Mouse (Mus musculus): ENCODE measurements around the gene Myof.

The Myof gene

DNA sequence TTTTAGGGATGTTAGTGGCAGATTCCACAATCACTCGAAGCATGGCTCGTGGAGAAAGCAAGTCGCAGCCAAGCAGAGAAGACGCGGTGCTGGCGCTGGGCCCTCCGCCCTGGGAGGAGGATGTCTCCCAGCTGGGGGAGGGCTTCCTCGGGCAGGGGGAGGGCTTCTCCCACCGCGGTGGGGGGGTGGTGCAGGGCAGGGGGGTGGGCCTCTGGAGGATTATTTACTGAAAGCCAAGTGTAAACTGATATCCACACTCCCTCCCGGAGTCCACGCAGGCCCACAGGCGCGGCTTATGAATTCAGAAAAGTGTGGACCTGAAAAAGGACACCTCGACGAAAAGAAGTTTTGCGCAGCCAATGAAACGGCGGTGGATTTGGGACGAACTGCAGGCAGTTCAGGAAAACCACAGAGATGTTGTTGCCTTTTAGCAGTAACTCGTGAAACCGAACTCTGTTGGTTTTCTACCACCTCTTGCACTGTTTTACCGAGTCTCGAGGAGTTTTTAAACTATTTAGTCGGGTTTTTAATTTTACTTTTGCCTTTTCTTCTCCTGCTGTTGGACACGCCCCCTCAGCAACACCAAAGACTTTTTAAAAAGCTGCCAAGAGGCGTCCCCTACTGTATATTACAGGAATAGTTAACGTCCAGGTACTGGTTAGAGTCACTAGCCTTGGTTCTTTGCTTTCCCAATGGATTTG, at the start of gene Myof:
TSS of gene Myof (minus strand) at position 297 of the 701 bp plus-strand sequence.
- DNase-seq, result peak in 1 of 2 experiments; percentile 37

DNA sequence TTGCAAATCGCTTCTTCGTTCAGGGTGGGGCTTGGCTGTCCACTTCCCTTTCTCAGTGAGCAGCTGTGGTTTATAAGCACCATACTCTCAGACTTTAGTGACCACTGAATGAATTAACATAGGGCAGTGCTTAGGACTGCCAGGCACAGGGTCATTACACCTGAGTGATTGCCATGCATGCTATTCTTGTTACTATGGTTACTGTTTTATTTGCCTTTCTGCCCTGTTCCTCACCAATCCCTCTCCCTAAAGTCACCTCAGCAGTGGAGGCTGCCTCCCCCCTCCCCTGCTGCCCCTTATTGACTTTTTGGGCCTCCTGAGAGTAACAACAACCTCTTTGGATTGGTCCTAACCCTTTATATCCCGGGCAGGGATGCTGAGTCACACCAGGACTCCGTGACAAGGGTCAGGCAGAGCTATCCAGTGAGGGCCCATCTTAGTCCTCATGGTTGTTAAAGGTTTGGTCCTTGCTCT, 48.2 kb upstream of the Myof start:
- no peak for DNase-seq

DNA sequence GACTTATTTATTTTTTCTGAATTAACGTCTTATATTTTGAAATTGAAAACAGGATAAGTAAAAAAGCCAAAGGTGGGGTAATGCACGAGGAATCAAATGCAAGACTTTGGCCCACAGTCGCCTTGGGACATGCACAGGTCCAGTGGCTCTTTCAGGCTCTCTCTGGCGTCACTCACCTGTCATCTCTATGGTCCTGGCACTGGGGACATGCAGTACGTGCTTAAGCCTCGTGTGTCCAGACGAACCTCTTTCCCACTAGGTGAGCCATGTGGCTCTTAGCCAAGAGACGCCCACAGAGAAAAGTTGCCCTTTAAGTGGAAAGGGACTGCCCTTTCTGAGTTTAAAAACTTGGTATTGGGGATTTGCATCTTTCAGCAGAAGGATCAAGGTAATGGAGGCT, 46.0 kb upstream of the Myof start:
- DNase-seq, result no peak

DNA sequence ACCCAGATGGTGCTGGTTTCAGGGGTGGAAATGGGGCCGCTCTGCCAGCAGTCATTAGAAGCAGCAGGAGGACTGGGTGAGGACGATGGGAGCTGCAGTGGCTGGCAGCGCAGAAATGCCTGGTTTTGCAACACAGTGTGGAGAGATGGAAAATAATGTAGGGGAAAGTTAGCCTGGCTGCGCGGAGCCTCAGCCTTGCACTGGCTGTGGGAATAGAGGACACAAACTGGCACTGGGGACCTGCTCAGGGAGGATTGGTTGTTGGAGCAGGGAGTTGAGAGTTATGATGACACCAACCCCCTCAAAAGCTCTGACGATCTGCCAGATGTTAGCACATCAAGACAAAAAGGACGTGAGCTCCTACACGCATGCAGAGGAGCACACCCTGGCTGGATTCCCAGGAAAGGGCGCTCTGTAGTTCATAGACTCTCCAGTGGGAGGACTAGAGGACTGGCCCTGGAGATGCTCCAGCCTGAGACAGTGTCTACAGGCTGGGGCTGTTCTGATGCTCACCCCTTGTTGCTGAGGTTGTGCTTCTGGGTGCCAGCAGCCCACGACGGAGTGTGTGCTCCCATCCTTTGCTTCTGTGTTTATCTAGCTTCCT, 43.7 kb upstream of the Myof start:
- no peak for DNase-seq

DNA sequence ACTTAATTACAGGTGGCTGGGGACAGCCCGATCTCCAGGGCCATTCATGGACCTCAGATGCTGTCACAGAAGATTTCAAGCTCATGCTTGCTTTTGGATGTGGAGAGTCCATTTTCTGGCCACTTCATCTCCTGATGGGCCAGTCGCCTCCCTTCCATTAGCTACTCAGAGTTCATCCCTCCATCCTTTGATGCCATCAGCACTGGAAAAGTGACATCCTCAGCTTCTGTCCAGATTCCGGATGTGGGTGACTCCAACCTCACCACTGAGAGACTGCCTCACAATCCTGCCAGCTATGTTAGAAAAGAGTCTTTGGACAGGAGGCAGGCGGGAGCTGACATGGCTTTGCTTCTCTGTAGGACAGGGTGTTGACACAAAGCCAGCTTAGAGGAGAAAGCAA, 42.5 kb upstream of the Myof start:
- no peak for DNase-seq

DNA sequence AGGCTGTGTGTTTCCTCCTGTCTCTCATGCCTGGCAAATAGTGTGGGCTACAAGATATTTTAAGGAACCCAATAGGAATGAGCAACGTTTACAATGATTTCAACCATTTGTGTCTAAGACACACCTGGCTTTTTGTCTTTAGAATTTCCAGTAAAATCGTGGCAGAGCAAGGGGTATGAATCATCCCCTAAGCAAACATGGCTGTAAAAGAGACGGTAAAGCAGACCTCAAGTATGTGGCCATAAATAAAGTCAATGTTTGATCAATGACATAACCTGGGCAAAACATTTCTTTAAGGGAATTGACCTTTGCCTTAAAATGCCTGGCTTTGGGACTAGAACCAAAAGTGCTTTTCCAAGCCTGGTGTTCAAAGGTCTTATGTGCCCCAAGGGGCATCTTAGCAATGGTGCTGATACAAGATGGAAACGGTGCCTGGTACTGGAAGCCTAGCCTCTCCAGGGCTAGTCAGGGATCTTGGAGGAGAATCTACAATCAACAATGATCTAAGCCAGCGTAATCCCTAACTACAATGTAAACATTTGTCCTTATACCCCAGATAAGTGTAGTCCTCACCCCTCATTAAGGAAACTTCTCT, 39.7 kb upstream of the Myof start:
- no peak for DNase-seq

DNA sequence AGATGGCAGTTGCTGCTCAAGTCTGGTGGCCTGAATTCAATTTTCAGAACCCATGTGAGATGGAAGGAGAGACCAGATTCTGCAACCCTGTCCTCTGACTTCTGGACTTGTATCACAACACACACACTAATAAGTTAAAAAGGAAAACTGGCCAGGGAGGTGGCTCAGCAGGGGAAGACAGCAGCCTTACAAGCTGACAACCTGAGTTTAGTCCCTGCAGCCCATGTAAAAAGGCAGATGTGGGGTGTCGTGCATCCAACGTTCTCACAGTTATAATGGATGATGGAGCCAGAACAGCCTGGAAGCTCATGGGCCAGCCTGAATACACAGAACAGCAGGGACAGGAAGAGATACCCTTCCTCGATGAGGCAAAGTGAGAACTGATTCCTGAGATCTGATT, 38.0 kb upstream of the Myof start:
- DNase-seq, result no peak

DNA sequence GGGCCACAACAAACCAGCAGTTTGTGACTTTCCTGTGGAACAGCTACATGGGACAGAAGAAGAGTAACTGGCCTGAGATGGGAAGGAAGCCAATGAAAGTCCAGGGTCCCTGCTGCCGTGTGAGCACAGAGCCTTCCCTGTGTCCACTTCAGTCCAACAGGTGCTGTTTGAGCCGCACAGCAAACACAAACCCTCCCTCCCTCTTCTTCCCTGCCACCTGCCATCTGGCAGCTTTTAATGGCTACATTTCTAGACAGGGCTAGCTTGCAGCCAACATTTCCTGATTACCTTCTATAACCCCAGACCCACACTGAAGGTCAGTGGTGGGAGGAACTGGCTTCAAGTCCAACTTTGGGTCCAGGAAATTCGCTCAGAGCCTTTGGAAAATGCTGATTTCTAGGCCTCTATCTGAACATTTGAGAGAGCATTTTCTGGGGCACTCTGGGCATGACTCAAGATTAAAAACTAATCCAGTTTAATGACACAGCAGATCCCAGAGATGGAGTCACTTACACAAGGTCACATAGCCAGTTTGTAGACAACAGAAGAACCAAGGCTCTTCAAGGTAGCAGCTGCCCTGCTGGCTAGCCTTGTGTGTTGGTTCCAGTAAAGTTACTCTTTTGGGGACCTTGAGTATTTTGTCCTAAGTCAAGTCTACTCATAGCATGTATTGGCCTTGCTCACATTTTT, 34.6 kb upstream of the Myof start:
- DNase-seq, result no peak

DNA sequence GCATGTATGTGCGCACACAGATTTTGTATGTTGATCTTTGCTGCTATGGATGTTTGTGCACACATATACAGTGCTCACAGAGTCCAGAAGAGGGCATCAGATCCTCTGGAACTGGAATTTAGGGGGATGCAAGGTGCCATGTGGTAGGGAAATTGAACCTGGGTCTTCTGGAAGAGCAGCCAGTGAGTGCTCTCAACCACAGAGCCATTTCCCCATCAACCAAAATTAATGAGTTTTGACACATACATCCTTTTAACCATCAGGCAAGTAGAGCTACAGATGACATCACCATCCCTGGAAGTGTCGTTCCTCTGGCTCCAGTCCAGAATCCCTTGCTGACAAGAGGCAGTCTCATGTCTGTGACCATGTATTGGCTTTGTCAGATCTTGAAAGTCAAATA, 32.9 kb upstream of the Myof start:
- no peak for DNase-seq

DNA sequence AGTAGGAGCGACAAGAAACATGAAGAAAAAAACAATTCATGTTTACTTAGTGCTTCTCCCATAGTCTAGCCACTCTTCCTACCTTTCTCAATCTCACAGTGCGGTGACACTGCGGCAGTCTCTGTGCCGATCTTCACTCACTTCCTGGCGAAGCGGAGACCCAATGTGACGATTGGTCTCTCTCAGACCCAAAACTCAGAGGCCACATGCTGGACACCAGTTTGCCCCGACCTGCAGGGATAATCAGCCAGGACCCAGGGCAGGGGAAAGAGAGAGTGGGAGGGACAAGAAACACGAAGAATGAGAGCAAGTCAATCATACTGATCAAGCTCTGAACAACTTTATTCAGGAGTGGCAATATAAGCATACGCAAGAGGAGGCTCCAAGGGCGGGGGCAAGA, 31.7 kb upstream of the Myof start:
- no peak for DNase-seq

DNA sequence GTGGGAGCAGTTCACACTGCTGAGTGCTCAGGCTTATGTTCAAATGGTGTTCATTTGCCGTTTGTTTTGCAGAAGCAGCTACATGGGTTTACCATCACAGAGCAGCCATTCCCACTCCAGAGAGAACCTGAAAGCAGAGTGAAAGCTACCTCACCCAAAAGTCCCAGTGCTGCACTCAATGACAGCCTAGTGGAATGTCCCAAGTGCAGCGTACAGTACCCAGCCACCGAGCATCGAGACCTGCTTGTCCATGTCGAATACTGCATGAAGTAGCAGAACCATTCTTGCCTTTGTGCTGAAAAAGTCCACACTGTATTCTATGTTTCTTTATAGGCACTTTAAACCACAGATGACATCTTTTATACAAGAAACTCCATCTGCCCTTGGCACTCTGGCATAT, 29.8 kb upstream of the Myof start:
- DNase-seq, result no peak

DNA sequence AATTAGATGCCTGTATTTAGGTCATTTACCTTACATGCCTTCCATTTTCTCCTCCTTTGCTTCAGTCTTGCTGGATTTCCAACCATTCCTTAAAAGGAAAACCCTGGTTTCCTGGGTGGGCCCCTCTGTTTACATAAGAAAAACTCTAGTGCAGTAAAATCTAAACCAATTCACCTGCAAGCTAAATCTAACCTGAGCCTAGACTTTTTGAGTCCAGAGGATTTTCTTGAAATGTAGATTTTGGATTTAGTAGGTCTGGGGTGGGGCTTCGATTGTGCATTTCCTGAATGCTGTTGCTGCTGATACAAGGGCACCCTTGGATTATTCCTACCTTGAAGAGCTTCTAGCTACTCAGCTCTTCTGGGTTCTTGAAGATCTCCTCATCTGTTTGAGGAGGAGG, 20.7 kb upstream of the Myof start:
- DNase-seq, result no peak

DNA sequence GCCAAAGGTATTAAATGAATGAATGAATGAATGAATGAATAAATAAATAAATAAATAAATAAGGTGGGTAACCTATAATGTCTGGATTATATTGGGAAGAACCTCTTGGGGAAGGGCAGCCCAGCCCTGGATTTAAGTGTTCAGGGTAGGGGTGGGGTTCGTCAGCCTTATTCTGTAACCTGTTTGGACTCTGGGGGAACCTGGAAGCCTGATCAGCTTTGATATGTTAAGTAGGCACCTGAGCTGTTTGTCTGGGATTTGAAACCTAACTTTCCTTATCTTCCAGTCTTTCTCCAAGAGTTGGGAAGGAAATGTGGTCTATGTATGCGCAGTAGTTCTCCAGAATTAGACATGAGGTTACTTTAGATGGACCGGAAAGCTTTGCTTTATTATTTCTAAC, 19.8 kb upstream of the Myof start:
- DNase-seq, result no peak

DNA sequence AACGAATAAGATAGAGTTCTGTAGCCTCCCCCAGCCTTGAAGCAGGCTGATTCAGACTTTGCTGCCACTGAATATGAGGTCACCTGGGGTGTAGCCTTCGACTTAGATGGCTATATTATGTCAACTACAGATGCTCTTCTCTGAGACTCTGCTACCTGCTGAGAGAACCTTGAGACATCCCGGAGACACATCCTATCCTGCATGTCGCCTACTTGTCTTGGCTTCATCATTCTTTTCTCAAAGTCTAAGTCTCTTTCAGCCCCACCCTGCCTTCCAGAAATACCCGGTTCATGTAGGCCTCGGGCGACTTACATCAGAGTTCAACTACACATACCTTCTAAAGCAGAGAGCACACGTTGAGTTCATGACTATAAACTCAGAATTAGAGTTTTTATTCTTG, 13.6 kb upstream of the Myof start:
- no peak for DNase-seq

DNA sequence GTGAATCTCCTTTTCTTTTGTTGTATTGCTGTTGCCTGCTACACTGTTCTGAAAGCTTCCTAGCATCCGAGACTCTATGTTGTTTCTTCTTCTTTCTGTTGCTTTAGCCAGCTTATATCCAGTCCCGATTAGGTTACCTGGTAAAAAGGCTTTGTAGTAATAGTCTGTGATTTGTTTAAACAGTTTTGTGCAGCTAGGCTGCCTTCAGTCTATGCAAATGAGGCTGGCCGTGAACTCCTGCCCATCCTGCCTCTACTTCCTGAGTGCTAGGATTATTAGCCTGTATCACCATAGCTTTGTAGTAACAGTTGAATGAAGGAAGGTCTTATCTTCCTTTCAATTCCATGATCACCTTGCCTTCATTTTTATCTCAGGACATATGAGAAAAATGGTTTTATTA, 12.9 kb upstream of the Myof start:
- DNase-seq, result no peak

DNA sequence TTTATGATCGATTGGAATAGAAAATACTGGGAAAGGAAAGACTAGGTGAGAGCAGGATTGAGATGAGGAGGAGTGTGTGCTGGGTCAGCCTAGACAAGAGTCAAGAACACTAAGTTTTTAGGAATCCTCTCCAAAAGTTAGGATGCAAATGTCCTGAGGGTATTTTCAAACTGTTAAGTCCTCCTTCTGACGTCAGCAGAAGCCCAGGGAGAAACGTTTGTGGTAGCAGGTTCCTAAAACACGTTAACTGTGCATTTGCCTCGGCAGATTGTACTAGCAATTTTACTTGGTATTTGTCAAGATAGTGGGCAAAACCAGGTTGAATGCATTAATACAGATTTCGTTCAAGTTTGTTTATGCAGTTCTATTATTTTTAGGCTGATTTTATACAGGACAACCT, 12.4 kb upstream of the Myof start:
- no peak for DNase-seq

DNA sequence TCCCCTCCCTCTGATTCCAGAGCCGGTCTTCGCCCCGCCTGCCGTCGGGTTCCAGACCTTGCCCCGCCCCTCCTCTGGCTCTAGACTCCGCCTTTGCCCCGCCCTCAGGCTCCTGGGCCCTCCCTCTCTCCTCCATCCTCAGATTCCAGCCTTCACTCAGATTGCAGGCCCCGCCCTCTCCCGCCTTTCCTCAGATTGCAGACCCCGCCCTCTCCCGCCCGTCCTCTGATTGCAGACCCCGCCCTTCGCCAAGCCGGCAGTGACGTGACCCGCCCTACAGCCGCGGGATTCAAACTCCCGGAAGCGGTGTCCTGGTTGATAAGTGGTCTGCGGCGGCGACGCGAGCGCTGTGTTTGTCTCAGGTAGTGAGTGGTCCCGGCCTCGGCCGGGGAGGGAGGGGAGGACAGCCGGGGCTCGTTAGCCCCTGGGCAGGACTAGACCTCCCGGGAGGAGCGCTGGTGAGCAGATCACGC, 11.4 kb upstream of the Myof start, which contains the start of gene Cep55:
TSS of gene Cep55 (plus strand) at position 292 of the 473 bp plus-strand sequence.
- peak; percentile 95 to 97 for DNase-seq

DNA sequence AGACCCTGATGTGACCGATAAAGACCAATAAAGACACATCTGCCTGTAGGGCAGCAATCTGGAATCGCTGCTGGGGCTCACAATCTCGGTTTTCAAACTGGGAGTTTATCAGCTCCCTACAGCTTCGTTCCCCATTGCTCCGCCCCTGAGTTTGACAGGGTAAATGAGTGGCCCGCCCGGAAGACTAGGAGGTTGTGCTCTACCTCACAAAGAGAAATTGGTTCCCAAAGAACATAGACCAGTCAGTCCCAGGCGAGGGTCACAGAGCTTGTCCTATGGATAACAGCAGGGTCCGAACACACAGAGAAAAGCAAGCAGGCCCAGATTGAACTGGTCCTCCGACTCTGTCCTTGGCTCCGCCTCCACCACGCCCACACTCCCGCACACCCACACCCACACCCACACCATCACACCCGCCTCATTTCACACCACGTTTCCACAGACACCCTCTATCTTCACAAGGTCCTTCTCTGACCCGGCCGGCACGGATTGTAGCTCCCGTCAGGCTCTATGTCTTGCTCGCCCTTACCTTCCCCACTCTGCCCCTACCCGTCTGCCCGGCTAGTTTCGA, 10.9 kb upstream of the Myof start:
- DNase-seq, result peak in 1 of 2 experiments; percentile 86

DNA sequence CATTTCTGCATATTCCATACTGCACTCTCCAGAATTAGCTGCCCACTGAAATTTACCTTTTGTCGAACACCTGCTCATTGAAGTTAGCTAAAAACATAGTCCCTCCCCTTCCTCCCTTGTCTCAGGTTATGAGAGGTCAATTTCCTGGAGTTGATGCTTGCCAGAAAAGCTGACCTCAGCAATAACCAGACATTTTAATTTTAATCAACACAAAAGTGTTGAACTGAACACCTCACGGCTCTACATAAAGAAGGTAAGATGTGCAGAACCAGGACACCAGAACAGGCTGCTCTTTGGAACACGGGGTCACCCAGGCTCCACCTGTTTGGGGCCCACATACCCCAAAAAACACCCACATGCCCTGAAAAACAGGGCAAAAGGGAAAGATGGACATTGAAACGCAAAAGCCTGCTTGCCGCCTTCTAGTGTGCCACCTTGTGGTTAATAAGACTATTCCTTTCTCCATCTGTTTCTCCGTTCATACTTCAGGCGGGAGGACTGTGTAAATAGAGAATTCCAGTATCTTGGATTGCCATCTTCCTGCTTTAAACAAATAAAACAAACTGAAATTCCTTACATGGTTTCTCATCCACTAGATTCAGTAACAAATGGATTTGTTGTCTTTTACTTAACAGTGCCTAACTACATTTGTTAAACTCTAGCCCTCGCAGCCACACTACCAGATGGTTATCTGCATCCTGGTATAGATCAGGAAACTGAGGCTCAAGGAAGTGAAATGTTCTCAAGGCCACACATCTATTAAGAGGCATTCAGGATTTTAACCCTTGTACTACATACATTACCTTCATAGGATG, 10.1 kb upstream of the Myof start:
- DNase-seq, result no peak

DNA sequence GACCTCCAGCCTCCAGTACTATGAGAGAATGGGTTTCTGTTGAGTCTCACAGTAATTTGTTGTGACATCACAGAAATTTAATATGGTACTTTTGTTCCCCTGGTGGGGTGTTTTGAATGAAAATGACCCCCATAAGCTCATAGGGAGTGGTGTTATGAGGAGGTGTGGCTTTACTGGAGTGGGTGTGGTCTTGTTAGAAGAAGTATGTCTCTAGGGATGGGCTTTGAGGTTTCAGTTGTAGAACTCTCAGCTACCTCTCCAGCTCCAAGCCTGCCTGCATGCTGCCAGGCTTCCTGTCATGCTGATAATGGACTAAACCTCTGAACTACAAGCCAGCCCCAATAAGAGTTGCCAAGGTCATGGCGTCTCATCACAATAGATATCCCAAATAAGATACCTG, 6.3 kb upstream of the Myof start:
- DNase-seq, result no peak

DNA sequence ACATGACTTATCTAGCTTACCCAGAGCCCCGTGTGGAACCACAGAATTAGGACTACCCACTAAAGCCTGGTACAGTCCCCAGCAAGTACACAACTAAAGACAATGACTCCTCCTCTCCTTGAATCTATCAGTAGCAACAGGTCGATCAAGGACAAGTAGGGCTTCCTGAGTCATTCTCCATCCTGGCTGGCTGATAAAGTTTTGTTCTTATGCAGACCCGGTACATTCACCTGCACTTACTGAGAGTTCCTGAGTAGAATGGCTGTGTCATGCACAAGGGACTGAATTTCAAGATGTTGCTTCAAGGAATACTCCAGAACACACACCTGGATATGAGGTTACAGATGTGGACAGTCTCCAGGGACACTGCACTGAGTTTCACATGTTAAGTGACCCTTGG, 1.8 kb upstream of the Myof start:
- DNase-seq, result no peak

DNA sequence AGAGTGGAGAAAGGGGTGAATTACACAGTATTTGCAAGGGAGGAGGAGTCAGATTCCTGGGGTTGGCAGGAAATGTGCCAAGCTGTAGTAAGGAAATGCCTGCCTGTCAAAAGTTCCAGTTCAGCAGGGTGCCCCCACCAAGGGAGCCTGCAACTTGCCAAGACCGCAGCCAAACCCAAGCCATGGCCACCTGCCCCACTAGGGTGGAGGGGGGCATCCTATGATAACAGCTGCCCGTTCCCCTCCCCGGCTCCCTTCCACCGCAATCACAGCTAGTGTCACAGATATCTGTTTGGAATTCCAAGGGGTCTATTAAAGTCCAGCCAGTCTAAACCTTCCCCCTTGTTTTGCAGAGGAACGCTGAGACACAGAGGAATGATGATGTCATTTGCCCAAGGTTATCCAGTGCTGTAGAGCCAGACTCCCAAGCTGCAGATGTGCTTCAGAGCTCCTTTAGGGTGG, 1.1 kb downstream of the Myof start:
- no peak for DNase-seq

Data from spleen, adult 18-20 months (tissue).